Mouse (Mus musculus) ES-E14 (cell line): Measurements from ENCODE around the gene Mn1. TPM values are rescaled to one million over a fixed set of nuclear protein-coding genes. Genes with fewer than 3 reads are reported as not detected.

ENCODE experiments used
- DNase-seq: peaks from one replicate; pipeline ENCODE4 v3.0.0-alpha.2; 2013; ENCODE audit warnings: low read depth, low spot score
- H3K27ac ChIP-seq: 2 replicates; pipeline ENCODE4 v1.5.1; 2012; ENCODE audit warnings: low read depth, mild to moderate bottlenecking, low read length, moderate library complexity, mixed read lengths; ENCODE audit not compliant: poor library complexity, insufficient read depth, severe bottlenecking
- H3K36me3 ChIP-seq: 2 replicates; pipeline ENCODE4 v1.6.1; 2012; ENCODE audit warnings: mild to moderate bottlenecking, low read length, moderate library complexity, mixed read lengths; ENCODE audit not compliant: control insufficient read depth, poor library complexity, insufficient read depth, severe bottlenecking
- H3K4me1 ChIP-seq, 2 experiments: fragments of 150-350 bp in 1 of 2; sonication (generic) in 1 of 2; 2 replicates each; pipeline ENCODE4 v1.6.1; 2012; ENCODE audit warnings: low read length in 2 of 2, mild to moderate bottlenecking in 1 of 2, mixed read lengths in 1 of 2; ENCODE audit not compliant: control insufficient read depth in 2 of 2, insufficient read depth in 2 of 2, poor library complexity in 1 of 2
- H3K4me3 ChIP-seq, 2 experiments: fragments of 150-350 bp in 1 of 2; sonication (generic) in 1 of 2; 2 replicates each; pipeline ENCODE4 v1.5.1; 2012; ENCODE audit warnings: low read length in 2 of 2, low read depth in 1 of 2, mild to moderate bottlenecking in 1 of 2, mixed read lengths in 1 of 2; ENCODE audit not compliant: insufficient read depth in 1 of 2, poor library complexity in 1 of 2, severe bottlenecking in 1 of 2
- H3K9ac ChIP-seq: 2 replicates; pipeline ENCODE4 v1.6.1; 2012; ENCODE audit warnings: low read depth, mild to moderate bottlenecking, low read length, mixed read lengths; ENCODE audit not compliant: poor library complexity, insufficient read depth, severe bottlenecking
- H3K9me3 ChIP-seq: fragments of 150-350 bp; sonication (generic); 2 replicates; pipeline ENCODE4 v1.6.1; 2012; ENCODE audit warnings: low read depth, mild to moderate bottlenecking, low read length; ENCODE audit not compliant: control insufficient read depth, insufficient read depth
- CHD2 ChIP-seq: IDR thresholded peaks from 2 replicates; pipeline ENCODE4 v1.6.1; 2014; ENCODE audit warnings: mild to moderate bottlenecking, low read depth, low read length, inconsistent platforms
- HCFC1 ChIP-seq: IDR thresholded peaks from 2 replicates; pipeline ENCODE4 v1.6.1; 2012; ENCODE audit warnings: low read length, inconsistent platforms, borderline replicate concordance; ENCODE audit not compliant: insufficient read depth
- MAFK ChIP-seq: IDR thresholded peaks from 2 replicates; pipeline ENCODE4 v1.6.1; 2014; ENCODE audit warnings: mild to moderate bottlenecking, low read depth, low read length, inconsistent platforms; ENCODE audit not compliant: insufficient read depth
- ZC3H11A ChIP-seq: IDR thresholded peaks from 2 replicates; pipeline ENCODE4 v1.6.1; 2012; ENCODE audit warnings: low read depth, mild to moderate bottlenecking, inconsistent platforms, low read length, borderline replicate concordance
- ZNF384 ChIP-seq: IDR thresholded peaks from 2 replicates; pipeline ENCODE4 v1.6.1; 2012; ENCODE audit warnings: low read depth, low read length, inconsistent platforms
- in situ Hi-C, 2 experiments: fragments of 600-800 bp; cut with MboI; formaldehyde crosslinking; loops; one replicate each; pipeline ENCODE4 v1.15.1; 2025; ENCODE audit warnings: low sequenced_read_pairs in 2 of 2, inconsistent platforms in 1 of 2; ENCODE audit not compliant: unreplicated experiment in 2 of 2
- total RNA-seq: library from RNA; depleted of rRNA; stranded (reverse); fragments of 300-350 nt; gene quantifications from 2 replicates; pipeline ENCODE4 v1.2.3, GENCODE M21; 2012

Gene Mn1
- total RNA-seq, 1 experiment, result 1.9 TPM

DNA sequence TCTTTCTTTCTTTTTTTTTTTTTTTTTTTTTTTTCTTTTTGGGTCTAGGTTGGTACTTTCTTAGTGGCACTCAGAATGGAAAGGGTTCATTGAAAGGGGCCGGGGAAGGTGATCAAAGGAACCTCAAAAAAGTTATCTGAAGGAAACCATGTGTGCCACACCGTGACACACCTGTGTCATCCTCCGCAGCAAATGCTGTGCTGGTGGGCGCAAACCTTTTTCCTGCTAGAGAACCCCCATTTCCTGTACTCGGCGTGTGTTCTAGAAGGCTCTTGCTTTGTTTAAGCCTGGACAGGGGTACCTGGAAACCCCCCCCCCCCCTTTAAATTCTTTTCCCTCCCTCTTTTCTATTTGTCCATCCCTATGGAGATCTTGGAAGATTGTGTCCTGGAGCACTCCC lies 37.7 kb downstream of the Mn1 start:
- H3K9ac ChIP-seq, result no peak overlapping the region
- DNase-seq, result no peak
- H3K4me1 ChIP-seq, result no peaks in the 10 kb centered on the region
- H3K27ac ChIP-seq, result no peak overlapping the region
- no peaks in the 10 kb centered on the region; the same call in 1 of the 2 replicates for H3K36me3 ChIP-seq
- TF ChIP-seq HCFC1 (no peak), MAFK (no peak), ZNF384 (no peak), ZC3H11A (no peak)
- H3K4me3 ChIP-seq, result no peak overlapping the region
- in situ Hi-C loops, result no loop called here
- H3K9me3 ChIP-seq, result no peaks in the 10 kb centered on the region

DNA sequence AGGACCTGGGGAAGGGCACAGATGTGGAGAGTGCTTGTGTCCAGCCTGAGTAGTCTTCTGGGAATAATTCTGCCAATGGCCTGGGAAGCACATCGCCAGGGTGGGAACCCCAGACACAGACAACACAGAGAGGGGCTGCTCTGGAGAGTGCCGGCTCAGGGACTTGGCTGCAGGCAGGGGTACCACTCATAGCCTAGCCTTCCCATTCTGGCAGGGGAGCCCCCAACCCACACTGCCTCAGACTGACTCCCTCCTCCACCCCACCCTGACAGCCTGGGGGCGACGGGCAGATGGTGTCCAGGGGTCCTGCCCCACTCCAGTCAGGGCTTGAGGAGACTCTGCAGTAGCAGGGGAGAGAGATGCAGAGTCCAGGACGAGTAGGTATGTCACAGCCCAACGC lies 41.5 kb downstream of the Mn1 start:
- in situ Hi-C loops, result no loop called here
- Histone ChIP-seq H3K4me3 (no peak overlapping the region), H3K4me1 (no peaks in the 10 kb centered on the region), H3K9me3 (no peaks in the 10 kb centered on the region), H3K36me3 (no peaks in the 10 kb centered on the region; the same call in 1 of the 2 replicates), H3K27ac (peak overlapping the region; percentile 33; the same call in 1 of the 2 replicates), H3K9ac (no peak overlapping the region)
- no peak for DNase-seq
- TF ChIP-seq CHD2 (no peak), ZC3H11A (no peak), MAFK (no peak)

DNA sequence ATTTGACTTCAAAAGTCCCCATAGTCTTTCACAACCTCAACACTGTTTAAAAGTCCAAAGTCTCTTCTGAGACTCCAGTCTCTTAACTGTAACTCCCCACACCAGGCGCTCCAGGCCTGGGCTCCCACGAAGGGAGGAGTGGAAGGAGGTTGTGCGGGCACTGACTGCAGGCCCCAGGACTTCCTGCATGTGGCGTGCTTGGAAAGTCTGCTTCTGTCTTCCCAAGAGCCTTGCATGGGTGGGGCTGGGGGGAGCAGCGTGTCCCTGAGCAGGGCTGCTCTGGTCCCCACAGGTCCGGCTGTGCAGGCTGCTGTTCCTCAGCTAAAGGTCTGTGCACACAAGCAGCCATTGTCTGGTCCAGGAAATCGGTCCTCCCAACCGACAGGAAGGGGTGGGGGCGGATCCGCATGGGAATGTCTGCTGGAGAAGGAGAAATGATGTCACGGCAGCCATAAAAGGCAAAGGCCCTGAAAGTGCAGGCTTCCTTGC lies 48.7 kb downstream of the Mn1 start:
- peak; percentile 43 for DNase-seq
- TF ChIP-seq MAFK, result no peak
- no peak for TF ChIP-seq CHD2
- TF ChIP-seq ZNF384, result no peak
- no peak for TF ChIP-seq ZC3H11A
- no peak for TF ChIP-seq HCFC1
- peak overlapping the region in 1 of 2 experiments; percentile 25; a peak in 2 of 4 replicates for H3K4me3 ChIP-seq
- no peak overlapping the region for H3K27ac ChIP-seq
- no peaks in the 10 kb centered on the region for H3K9me3 ChIP-seq
- peaks cover 0 to 9% of the 10 kb centered on the region in 2 experiments; a peak in 2 of 4 replicates for H3K4me1 ChIP-seq
- H3K36me3 ChIP-seq, result no peaks in the 10 kb centered on the region
- in situ Hi-C loops, result no loop called here
- 0 out of 2 replicates have a peak overlapping the region, but pooled peaks have one; percentile 19 for H3K9ac ChIP-seq

GRCm38 (mm10) chr5:111466429-111466828 lies 49.3 kb downstream of the Mn1 start:
- no peaks in the 10 kb centered on the region for H3K9me3 ChIP-seq
- H3K9ac ChIP-seq, result 0 out of 2 replicates have a peak overlapping the region, but pooled peaks have one; percentile 19
- TF ChIP-seq ZNF384 (no peak), CHD2 (no peak), MAFK (no peak), ZC3H11A (no peak), HCFC1 (no peak)
- peak; percentile 16 for DNase-seq
- in situ Hi-C loops, result no loop called here
- peaks cover 0 to 9% of the 10 kb centered on the region in 2 experiments; a peak in 2 of 4 replicates for H3K4me1 ChIP-seq
- peak overlapping the region in 1 of 2 experiments; percentile 25; a peak in 1 of 4 replicates for H3K4me3 ChIP-seq
- no peaks in the 10 kb centered on the region for H3K36me3 ChIP-seq
- no peak overlapping the region for H3K27ac ChIP-seq

GRCm38 (mm10) chr5:111467699-111468098 lies 50.5 kb downstream of the Mn1 start:
- no peak for DNase-seq
- Histone ChIP-seq H3K4me1 (peaks cover 0 to 9% of the 10 kb centered on the region in 2 experiments; a peak in 2 of 4 replicates), H3K9me3 (no peaks in the 10 kb centered on the region), H3K27ac (no peak overlapping the region), H3K9ac (no peak overlapping the region), H3K36me3 (no peaks in the 10 kb centered on the region), H3K4me3 (no peak overlapping the region)
- TF ChIP-seq MAFK (no peak), ZC3H11A (no peak), CHD2 (no peak), ZNF384 (no peak), HCFC1 (no peak)
- in situ Hi-C loops, result no loop called here
